Mouse (Mus musculus): ENCODE measurements around the gene Ano7.
A peak's percentile ranks its signal among the peaks of the same experiment; 100 is the strongest.

Gene Ano7

DNA sequence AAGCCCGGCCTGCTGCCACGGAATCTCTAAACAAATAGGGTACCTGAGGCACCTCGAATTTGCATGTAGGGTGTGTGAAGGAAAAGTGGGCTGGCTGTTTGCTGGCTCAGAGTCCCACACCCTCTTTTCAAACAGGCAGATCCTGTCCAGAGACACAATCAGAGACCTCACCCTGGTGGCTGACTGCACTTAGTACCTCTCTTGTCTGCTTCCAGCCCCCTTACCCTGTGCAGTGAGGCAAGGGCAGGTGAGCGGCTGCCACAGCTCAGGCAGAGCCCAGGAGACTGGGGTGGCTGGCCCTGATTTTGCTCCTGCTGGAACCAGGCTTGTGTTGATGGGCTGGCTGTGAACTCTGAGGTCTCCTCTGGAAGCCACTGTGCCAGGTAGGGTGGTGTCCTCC lies at the start of gene Ano7:
Gene Ano7, plus strand, starts transcription at position 266 of the 400 bp plus-strand sequence.
- no peak for DNase-seq (ENCODE audit: low spot score)

DNA sequence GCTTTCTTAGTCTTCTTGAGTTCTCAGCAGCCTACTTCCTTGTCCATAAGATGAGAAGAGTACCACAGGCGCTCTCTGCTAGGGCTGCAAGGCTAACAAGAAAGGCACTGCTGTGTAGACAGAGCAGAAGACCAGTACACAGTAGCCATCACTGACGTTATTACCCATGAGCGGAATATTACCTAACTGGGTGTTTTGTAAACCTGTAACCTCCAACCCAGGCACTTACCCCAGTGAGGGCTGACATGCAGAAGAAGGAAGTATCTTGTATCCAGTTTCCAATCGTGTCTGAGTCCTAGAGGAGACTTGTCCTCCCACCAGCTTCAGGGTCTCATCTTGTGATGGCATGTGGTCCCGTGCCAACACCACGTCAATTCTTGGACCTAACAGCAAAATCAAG lies 49.8 kb upstream of the Ano7 start:
- no peak for DNase-seq (ENCODE audit: low spot score)

DNA sequence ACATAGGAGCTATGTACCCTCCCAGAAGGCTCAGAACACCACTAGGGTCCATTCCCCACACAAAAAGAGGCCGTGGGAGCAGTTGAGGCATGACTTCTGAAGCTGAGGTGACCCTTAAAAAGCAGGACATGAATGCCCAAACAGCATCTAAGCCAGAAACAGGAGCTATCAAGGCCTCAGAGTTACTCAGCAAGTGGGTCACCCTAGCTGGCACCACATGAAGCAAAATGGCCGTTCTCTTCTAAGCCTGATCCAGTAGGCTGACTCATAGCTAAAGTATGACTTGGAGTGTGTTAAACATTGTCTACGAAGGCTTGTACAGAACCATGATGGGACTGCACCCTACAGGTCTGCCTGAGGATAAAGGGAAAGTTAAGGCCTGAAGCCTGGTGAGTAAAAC lies 47.3 kb upstream of the Ano7 start:
- no peak for DNase-seq (ENCODE audit: low spot score)

DNA sequence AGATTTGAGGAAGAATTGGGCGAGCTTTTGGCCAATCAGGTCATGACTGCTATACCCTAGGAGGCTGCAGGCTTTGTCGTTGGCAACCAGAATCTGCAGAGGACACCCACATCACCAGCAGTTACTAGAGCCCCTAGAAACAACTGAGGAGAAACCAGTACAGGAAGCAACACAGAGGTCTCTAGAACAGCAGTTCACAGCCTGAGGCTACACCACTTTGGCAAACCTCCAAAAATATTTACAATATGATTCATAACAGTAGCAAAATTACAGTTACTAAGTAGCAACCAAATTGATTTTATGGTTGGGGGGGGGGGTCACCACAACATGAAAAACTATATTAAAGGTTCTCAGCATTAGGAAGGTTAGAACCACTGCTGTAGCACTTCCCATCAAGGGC lies 39.1 kb upstream of the Ano7 start:
- no peak for DNase-seq (ENCODE audit: low spot score)

DNA sequence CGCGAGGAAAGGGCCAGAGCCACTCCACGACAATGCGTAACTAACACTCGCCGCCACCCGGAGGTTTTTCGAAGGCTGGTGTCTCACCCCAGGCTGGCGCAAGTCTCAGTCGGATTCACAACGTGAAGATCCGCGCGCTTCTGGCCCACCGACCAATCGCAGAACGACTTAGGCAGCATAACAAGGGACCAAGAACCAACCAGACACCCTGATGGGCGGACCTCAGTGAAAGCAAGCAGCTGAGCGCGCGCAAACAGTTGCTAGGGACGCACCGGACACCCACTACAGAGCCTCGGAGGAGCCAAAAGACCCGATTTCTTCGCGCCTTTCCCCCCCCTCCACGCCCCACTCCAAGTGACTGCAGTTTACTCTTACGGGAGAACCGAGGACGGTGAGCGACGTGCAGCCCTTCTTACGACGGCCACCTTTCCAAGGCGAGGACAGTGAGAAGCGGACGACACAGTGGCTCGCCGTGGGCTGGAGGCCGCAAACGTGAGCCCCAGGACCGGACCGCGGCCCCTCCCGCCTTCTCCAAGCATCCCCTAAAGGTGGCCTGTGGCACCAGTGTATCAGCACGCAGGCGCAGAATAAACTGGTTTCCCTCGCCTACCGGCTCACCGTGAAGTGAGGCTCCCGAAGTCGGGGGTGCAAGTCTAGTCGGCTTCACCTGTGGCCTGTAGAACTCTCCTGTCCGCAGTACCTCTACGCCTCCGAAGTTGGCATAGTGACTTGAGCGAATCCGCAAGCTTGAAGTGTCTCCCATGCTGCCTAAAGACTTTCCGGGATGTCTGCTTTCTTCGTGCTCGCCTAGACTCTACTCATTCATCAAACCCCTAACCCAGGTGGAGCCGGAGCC lies 30.9 kb upstream of the Ano7 start, which contains the start of the genes Ppp1r7 and Pask:
Gene Ppp1r7, plus strand, starts transcription at position 207 of the 856 bp plus-strand sequence.
Gene Pask, minus strand, starts transcription at position 835 of the 856 bp plus-strand sequence.
- DNase-seq (ENCODE audit: low spot score): peak; percentile 95

DNA sequence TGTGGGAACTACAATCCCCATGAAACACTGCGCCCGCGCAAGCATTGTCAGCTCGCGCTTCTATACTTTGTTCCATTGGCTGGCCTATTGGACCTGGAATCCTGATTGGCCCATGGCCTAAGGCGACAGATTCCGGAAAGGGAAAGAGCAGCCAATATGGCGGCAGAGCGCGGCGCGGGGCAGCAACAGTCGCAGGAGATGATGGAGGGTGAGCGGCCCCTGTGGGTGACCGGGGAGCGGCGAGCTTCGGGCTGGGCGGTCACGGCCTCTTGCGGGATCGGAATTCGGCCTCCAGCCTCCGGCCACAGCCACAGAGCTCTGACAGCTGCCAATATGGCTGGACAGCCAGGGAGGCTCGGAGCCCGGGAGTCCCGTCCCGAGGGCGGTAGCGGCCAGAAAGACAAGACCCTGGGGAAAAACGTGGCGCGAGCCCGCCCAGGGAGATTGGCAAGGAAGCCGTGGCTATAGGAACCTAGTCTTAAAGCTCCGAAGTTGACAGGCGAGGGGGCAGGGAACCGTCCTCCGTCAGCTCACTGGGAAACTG lies 30.2 kb upstream of the Ano7 start:
- DNase-seq (ENCODE audit: low spot score): peak; percentile 97

DNA sequence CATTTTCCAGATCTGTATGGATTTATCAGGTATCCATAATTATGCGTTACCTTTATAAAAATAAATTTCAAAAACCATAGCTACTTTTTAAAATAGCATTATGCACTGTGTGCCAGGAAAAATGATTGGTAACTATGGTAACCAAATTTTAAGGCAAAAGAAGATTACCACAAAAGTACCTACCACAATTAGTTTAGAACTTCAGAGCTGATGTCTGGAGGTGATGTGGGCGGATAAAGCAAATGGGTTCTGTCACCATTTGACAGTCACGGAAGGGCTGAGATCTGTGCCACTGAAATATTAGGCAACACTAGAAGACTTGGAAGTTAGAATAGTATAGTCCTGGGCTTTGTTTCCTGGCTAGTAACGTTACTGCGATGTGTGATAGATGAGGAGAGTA lies 26.6 kb upstream of the Ano7 start:
- DNase-seq (ENCODE audit: low spot score): no peak

DNA sequence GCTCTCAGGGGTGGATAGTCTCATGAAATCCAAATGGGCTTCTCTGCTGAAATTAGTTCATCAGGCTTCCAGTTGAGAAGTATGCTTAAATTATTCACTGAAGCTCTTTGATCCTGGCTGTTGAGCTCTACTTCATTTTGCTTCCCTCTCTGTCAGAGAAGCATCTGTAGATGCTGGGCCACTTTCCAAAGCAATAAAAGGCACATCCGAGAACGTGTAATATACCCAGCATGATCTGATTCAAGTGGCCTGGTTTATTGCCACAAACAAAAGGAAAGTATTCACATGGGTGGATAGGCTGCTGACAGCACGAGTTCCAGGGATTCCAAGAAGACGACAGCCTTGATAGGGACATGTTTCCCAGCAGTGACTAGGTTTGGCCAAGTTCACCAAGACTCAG lies 24.0 kb upstream of the Ano7 start:
- DNase-seq (ENCODE audit: low spot score): no peak

DNA sequence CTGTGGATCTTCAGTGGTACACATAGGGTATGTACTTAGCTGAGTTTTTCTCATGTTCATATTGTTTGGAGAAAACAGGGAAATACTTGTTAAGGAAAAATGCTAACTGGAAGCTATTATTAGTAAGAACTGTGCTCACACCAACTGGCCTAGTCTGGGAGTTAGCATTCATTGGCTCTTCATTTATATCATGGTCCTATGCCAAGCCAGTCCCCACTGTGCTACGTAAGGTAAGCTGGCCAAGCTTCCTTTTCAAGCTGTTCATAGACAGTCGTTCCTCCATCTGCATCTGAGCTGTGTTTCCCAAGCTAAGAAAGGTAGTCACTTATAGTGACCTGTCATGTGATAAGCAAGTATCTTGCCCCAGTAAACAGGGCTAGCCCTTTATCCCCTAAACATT lies 21.0 kb upstream of the Ano7 start:
- DNase-seq (ENCODE audit: low spot score): no peak

DNA sequence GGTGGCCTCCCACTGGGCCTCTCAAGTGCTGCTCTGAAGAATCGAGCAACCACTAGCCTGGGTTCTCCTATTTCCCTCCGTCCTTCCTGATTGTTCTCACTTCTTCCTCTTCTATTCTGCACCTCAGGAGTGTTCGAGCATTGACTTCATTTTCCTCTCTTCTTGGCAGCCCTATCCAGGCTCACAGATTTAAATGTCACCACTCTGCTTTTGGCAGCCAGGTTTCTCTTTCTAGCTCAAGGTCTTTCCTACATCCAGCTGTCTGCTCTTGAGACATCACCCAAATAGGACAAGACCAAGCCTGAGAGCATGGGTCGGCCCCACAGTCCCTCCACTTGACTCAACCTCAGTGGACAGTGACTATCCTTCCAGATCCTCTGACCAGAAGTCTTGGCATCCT lies 11.1 kb upstream of the Ano7 start:
- DNase-seq (ENCODE audit: low spot score): no peak

DNA sequence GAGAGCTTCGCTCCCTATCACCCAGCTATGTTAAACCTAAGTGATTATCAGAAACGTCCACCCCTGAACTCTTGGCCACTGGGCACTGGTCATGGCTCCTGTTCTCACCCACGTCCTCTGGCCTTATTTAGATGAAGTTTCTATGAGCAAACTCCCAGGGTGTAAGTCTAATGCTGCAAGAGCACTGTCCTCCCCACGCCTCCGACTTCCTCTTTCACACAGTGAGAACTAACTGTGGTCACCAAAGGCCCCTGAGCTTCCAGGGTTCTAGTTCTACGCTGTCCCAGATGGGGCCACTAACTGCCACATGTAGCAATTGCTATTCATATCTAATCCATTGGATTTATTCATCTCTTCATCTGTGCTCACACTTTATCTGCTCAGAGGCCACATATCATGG lies 8.1 kb upstream of the Ano7 start:
- DNase-seq (ENCODE audit: low spot score): no peak

DNA sequence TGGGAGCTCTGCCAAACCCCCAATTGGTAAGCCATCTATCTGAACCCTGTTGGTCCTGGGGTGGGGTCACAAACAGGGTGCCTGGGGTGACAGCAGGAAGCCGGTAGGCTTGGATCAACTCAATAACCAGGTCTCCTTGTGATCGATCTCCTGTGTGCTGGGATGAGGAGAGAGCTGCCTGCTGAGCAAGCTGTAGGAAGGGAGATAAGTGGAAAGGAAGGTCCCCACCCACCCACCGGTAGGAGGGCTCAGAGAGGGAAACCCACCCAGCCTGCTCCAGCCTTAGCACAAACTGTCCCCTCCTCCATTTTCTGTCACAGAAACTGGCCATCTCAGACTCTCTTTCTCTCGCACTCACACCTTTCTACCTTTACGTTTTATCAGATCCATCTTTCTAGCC lies 3.6 kb downstream of the Ano7 start:
- DNase-seq (ENCODE audit: low spot score): no peak

DNA sequence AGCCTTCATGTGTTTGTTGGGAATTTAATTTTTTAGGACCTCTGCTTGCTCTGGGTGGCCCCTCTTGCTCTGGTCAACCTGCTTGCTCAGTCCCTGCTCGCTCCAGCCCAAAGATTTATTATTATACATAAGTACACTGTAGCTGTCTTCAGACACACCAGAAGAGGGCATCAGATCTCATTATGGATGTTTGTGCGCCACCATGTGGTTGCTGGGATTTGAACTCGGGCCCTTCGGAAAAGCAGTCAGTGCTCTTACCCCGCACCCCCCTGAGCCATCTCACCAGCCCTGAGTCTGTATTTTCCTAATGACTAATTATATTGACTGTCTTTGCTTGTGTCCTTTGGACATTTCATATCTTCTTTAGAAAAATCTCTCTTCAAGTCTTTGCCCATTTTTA lies 5.4 kb downstream of the Ano7 start:
- DNase-seq (ENCODE audit: low spot score): no peak

DNA sequence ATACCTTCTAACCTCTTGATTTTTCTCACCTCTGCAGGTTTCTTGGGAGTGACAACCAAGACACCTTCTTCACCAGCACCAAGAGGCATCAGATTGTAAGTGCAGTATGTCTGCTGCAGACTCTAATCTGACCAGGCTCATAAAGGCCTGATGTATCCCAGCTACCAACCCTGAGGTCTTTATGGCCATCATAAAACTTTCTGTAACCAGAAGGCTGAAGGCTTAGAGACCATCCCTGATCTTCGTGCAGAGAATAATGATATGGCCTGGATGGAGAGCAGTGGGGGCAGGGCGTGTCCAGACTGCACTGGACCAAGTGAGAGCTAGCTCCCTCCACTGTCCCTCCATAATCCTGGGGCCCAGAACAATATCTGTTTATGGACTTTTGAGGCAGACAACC lies 13.5 kb downstream of the Ano7 start:
- no peak for DNase-seq (ENCODE audit: low spot score)

DNA sequence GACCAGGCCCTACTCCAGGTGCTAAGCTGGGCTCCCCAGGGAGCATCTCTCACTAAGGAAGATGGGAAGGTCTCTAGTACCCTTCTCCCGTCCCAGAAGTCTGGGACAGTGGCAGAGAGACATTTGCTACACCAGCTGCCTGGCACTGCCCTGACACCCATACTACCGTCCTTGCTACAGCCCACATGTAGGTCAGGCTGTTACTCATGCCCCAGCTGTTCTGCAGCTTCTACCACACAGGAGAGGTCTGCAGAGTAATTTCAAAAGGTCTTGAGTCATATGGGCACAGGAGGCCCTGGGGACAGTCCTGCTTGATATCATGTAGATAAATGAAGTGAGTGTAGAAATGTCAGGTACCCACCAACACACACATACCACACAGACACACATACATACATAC lies 15.2 kb downstream of the Ano7 start:
- no peak for DNase-seq (ENCODE audit: low spot score)

DNA sequence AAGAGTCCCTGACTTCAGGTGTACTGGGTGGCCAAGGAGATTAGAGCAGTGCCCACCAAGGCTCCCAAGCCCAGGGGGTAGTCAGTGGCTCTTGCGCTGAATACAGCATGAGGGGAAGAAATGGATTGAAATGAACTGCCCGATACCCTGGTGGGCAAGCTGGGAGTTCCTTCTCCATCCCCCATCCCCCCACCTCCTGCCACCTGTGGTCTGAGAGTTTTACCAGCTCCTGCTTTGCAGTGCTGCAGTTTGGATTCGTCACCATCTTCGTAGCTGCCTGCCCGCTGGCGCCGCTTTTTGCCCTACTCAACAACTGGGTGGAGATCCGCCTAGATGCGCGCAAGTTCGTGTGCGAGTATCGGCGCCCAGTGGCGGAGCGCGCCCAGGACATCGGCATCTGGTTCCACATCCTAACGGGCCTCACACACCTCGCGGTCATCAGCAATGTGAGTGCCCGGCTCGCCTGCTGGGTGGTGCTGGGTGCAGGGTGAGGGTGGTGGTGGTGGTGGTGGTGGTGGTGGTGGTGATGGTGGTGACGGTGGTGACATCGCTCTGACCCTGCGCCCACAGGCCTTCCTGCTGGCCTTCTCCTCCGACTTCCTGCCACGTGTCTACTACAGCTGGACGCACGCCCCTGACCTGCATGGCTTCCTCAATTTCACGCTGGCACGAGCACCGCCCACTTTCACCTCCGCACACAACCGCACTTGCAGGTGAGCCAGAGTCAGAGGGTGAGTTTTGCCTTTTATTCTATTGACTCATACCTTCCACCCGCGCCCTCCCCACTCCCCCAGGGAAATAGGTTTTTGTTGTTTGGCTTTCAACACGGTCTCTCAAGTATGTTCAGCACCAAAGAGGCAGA lies 27.7 kb downstream of the Ano7 start:
- DNase-seq (ENCODE audit: low spot score): no peak

DNA sequence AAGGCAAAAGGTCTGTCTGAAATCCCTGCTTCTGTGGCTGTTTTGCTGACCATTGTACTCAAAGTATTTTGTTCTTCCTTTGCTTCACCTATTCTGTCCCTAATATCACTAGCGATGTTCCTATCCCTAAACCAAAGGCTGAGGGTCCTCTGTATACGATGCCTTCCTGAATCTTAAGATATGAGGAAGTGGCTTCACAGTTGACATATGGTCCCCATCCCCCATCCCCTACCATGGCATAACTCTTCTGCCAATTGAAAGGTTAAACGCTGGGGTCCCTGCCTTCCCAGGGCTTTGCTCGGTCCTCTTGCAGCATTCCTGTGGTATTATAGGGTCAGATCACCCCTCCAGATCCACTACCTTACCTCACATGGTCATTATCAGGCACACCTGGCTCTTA lies 29.7 kb downstream of the Ano7 start:
- DNase-seq (ENCODE audit: low spot score): no peak

DNA sequence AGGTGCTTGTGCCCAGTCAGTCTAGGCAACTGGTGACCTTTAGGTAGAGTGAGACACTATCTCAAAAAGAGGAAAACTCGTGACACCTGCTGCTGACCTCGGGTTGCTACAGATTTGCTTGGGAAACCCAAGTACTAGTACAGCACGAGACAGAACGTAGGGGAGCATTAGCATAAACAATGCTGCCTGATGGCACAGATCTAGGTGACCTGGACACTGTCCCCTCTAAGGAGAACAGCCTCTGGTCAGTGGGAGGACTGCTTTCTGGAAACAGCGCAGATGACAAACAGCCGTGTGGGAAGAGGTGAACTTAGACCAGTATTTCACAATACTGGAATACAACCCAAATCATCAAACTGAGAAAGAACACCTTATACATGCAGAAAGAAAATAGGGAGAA lies 58.4 kb downstream of the Ano7 start:
- DNase-seq (ENCODE audit: low spot score): no peak

DNA sequence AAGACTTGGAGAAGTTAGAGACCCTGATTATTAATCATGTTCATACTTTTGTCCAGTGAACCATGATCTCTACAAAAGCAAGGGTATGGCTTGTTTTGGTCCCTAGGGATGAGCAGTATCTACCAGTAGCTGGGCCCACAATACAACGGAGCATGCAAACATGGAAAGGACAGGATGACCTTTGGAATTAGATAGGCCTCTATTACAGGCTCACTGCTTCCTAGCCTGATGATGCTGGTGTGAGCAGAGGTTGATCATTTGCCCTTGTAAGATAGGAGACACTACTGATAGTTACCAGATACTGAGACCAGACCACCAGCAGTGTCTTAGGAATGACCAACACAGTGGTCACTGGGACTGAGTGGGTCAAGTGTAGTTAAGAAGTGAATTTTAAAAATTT lies 65.6 kb downstream of the Ano7 start:
- no peak for DNase-seq (ENCODE audit: low spot score)

DNA sequence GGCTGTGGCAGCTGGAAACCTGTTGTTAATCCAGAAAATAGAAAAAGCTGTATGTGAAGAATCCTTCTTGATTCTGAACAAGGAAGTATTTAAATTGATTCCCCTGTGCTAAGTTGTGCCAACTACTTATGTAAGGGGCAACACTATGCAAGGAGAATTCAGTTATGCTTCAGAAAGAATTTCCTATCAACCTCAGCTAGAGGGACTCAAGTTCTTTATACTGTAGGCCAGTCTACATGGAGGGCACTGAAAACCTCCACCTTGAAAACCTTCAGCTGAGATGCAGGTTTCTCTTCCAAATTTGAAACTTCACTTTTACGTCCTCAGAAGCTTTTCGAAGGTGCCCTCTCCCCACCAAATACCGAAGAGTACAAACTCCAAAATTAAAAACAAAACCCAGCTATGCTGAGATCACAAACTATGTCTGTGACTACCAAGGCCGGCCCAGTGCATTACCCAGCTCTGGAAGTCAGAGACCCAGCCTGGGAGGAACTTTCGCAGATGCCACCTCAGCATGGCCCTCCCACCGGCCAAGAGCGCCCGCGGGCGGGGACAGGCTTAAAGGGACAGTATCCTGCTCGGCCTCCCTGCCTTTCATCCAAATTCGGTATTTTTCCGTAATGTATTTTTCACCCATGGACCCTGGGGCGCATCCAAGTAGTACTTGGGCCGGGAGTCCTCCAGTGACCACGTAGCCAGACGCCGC lies 70.8 kb downstream of the Ano7 start:
- DNase-seq (ENCODE audit: low spot score): peak; percentile 82

DNA sequence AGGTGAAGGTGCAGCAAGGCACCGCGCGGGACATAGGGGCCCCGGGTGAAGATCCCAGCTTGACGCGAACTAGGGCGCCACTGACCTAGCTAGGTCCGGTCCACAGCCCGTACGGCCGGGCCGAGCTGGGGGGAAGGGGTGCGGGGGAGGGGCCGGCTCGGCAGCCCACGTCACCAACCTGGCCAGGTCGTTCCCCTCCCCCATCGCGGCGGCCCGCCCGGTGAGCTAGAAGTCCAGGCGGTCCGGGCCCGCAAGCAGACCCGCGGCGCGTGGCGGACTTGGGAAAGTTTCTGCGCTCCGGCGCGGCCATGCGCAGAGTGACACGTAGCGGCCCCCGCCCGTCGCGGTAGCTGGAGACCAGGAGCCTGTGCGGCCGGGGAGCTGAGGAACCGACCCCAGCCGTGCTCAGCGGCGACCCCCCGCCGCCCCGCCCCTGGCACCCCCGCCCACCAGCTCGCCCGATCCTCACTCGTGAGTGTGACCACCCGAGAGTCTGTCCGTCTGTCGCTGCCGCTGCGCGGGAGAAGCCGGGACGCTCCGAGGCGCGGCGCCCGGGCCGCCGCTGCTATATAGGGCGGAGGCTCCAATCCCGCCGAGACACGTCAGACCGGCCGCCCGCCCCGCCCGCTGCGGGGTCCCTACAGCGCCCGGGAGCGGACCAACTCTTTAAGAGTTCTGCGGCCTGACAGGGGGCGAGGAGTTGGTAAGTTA lies 71.5 kb downstream of the Ano7 start:
- peak; percentile 73 for DNase-seq (ENCODE audit: low spot score)

DNA sequence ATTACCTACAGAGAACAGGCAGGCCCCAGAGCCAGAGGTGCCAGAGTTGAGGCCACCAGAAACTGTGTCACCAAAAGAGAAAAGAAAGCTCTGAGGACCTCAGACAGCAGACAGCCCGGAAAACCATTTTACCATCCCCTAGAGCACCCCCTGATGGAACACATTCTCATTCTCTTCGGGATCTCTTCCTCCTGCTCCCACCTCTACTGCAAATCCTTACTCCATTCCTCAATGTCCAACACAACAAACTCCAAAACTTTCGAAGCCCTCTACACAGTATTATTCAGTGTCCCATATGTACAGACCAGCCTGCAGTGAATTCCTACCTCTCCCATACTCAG lies 72.1 kb downstream of the Ano7 start:
- no peak for DNase-seq (ENCODE audit: low spot score)

Data from MN1 (cell line).